Mouse (Mus musculus) testis, adult 2 months (tissue): ENCODE results near the gene C2cd5.

ENCODE experiments used
- CTCF ChIP-seq: fragments of 200-500 bp; IDR thresholded peaks from 2 replicates; pipeline ENCODE4 v1.5.1; 2012; ENCODE audit warnings: low read depth, mild to moderate bottlenecking, inconsistent platforms, low read length, moderate library complexity; ENCODE audit not compliant: control insufficient read depth, insufficient read depth, insufficient replicate concordance
- POLR2A ChIP-seq: fragments of 200-500 bp; IDR thresholded peaks from 2 replicates; pipeline ENCODE4 v1.6.1; 2012; ENCODE audit warnings: low read depth, mild to moderate bottlenecking, inconsistent platforms, low read length, moderate library complexity; ENCODE audit not compliant: control insufficient read depth

GRCm38 (mm10) chr6:143041578-143041977 lies 58.4 kb downstream of the C2cd5 start:
- no peak for TF ChIP-seq CTCF
- TF ChIP-seq POLR2A, result no peak
